Mouse (Mus musculus) monocyte, adult 5-6 weeks (primary cell): ENCODE results near the gene Osr1. TPM values are rescaled to one million over a fixed set of nuclear protein-coding genes. Genes with fewer than 3 reads are reported as not detected.

Experiments used
- ATAC-seq: fragments of 153-309, 156-312 bp; replicated peaks from 2 replicates; pipeline ENCODE4 v1.8.0; 2017; ENCODE audit warnings: mild to moderate bottlenecking; ENCODE audit not compliant: low TSS enrichment, insufficient number of reproducible peaks, severe bottlenecking, poor library complexity, low FRiP score
- total RNA-seq: library from RNA; stranded (forward); fragments of 200-1000, 200-491, 200-594 nt; gene quantifications from 3 replicates; pipeline ENCODE4 v1.2.3, GENCODE M21; 2017

The Osr1 gene
- total RNA-seq, 1 experiment from 2014 or later = not detected

DNA sequence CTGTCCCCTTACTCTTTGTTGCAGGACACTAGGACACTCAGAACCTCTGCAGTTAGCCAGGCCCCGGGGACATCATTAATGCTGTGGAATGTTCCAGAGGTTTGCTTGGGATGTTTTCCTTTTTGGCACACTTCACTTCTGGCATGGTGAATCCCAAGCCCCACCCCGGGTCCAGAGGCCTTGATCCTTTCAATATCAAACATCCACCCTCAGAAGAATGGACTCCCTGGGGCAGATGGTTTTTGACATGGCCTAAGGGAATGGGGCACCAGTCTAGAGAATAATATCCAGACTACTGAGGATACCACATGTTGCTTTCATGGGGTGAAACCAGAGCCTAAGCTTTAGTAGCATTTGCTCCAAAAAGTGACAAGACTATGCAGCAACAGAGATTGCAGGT is 13.5 kb downstream of the Osr1 start:
- no peak for ATAC-seq

DNA sequence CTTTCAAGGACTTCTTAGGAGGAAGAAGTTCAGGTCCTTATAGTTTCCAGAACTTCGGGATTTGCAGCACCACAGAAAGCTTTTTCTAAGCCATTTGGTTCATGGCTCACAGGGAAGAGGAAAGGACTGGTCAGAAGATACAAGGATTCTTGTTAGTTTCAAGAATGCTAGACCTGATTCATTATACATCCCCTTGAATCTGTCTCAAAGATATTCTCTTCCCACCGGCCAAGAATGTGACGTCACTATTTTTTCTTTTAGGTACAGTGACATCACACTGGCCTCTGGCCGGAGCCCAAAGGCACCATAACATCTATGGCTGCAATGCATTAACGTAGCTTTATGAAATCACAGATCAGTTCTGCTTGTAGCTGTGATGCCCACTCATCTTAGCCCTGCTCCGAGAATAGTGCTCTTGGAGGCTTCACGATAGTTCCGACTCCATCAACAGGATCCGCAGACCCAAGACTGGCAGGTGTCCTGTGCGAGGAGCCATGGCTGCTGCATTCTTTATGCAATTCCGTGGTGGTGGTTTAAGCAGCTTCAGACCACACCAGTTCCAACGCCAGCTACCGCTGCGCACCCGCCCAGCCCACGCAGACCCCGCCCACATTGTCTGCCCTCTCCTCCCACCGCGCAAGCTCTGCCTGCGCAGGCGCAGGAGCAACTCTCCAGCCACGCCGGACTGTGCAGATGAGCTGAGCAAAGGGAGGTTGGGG is 14.6 kb downstream of the Osr1 start:
- no peak for ATAC-seq

DNA sequence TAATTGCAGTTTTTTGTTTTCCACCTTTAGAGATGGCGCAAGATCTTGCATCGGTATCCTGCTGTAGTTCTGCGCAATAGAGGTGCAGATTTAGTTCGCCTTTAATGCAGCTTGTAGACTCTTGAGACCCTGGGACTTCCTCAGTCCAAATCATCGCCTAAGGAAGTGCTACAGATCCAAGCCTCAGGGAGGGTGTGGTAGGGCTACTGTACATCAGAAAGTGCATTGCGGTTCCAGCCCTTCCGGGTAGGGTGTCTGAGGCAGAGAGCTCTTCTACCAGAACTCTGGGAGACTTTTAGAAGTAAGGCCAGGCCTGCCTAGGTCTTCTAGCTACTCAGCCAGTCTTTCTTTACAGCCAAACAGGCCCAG is 15.2 kb downstream of the Osr1 start:
- ATAC-seq = no peak

DNA sequence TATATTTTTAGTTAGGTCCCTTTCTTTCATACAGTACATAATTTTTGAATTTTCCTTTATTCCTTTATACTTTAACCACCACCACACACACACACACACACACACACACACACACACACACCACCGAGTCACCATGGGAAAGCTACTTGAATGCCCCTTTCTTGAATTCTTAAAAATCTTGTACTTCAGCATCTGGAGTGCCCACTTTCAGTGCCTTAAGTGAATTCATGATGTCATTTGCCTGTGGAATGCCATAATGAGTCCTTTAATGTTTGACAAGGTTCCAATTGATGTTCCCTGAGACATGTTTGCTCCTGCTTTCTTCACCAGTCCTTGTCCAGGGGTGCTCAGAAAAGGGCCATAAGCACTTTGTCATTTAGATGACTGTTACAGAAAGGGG is 17.8 kb downstream of the Osr1 start:
- no peak for ATAC-seq

DNA sequence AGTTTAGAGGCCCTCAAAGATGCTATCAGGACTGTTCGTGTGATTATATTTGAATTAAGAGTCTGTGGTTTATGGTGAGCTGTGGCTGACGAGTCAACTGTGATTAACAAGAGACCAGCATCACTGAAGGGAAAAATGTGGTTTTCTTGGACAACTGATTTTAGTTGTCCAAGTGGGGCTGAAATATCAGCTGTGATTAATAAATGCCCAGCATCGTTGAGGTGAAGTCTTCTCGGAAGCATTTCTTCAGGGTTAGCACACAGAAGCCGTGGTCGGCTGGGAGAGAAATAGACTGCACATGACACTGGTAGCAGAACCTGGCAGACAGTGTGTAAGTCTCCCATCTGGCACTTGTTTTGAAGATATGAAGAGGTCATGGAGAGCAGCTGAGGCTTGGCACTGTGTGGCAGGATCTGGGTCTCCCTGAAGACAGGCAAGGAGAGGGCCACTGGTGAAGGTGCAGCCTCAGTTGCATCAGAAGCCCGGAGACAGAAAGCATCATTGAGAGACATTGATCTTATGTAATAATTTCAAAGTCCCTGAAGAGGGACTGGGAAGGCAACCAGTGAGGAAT is 19.7 kb downstream of the Osr1 start:
- no peak for ATAC-seq

DNA sequence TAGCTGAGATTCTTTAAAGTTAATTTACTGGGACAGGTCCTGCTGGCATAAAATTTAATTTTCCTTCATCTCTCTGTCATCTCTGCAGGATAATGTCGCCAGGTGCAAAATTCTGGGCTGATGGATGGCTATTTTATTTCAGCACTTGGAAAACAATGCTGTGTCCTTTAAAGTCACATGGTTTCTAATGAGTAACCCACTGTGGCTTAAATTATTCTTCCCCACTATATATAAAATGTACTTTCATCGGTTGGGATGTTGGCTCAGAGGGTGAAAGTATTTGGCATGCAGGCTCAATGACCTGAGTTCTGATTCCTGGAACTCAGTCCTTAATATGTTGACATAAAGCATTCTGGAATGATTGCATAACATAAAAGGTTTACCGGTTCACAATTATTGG is 21.2 kb downstream of the Osr1 start:
- no peak for ATAC-seq

DNA sequence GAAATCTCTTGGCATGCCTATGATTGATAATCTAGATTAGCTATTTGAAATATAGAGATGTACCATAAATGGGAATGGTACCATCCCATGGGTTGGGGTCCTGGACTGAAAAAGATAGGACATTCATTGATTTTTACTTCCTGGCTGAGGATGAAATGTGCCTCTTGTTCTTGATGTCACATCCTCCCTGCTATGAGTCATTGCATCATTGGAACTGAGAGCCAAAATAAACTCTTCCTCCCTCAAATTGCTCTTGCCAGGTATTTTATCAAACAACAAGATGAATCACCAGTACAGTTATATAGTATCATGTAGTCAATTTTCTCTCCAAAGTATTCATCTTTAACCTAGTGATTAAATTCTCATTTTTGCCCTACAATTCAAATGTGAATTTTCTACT is 28.3 kb downstream of the Osr1 start:
- no peak for ATAC-seq
